Mouse (Mus musculus) stomach, postnatal 0 days (tissue): ENCODE measurements at regions not wholly inside any gene's neighbourhood (a gene's known extent, or its start where the extent isn't known, plus 50 kb on each side); places are given as distances from the start of the nearest gene placed in this dataset.

Source experiments
- CTCF ChIP-seq: IDR thresholded peaks from 2 replicates; pipeline ENCODE4 v1.5.1; 2016; ENCODE audit warnings: antibody characterized with exemption, low read depth, mild to moderate bottlenecking, moderate library complexity
- EP300 ChIP-seq: optimal IDR thresholded peaks from 2 replicates; pipeline ENCODE3; 2016; ENCODE audit warnings: antibody characterized with exemption

- TF ChIP-seq CTCF (no peak), EP300 (no peak)
These were observed 104.1 kb upstream of the Tdrd3 start for GRCm38 (mm10) chr14:87312318-87312717.
